Mouse (Mus musculus) midbrain, embryonic 16.5 days (tissue): ENCODE measurements around the gene Cyth2. TPM values are rescaled to one million over a fixed set of nuclear protein-coding genes. Genes with fewer than 3 reads are reported as not detected.
A peak's percentile ranks its signal among the peaks of the same experiment; 100 is the strongest.

ENCODE experiments used
- ATAC-seq: fragments of 200-750 bp; cut with Nextera tagmentation; 2 replicates; pipeline ENCODE4 v1.8.0; 2017; ENCODE audit warnings: moderate TSS enrichment
- H3K27ac ChIP-seq: fragments of 300-500 bp; sonication (generic); 2 replicates; pipeline ENCODE4 v1.5.1; 2014; ENCODE audit warnings: mild to moderate bottlenecking, low read length, mixed read lengths
- H3K27me3 ChIP-seq: fragments of 300-500 bp; sonication (generic); 2 replicates; pipeline ENCODE4 v1.6.1; 2014; ENCODE audit warnings: low read depth, low read length, mixed read lengths; ENCODE audit not compliant: control insufficient read depth, insufficient read depth
- H3K36me3 ChIP-seq: fragments of 300-500 bp; sonication (generic); 2 replicates; pipeline ENCODE4 v1.6.1; 2014; ENCODE audit warnings: mild to moderate bottlenecking, low read length, moderate library complexity, mixed read lengths; ENCODE audit not compliant: control insufficient read depth, insufficient read depth
- H3K4me1 ChIP-seq: fragments of 300-500 bp; sonication (generic); 2 replicates; pipeline ENCODE4 v1.6.1; 2014; ENCODE audit warnings: mild to moderate bottlenecking, low read length, mixed read lengths; ENCODE audit not compliant: control insufficient read depth, insufficient read depth
- H3K4me2 ChIP-seq: fragments of 300-500 bp; sonication (generic); 2 replicates; pipeline ENCODE4 v1.6.1; 2014; ENCODE audit warnings: mild to moderate bottlenecking, low read length, mixed read lengths
- H3K4me3 ChIP-seq: fragments of 300-500 bp; sonication (generic); 2 replicates; pipeline ENCODE4 v1.5.1; 2014; ENCODE audit warnings: low read depth, mild to moderate bottlenecking, low read length, moderate library complexity, mixed read lengths
- H3K9ac ChIP-seq: fragments of 300-500 bp; sonication (generic); 2 replicates; pipeline ENCODE4 v1.6.1; 2014; ENCODE audit warnings: low read depth, low read length, mixed read lengths
- H3K9me3 ChIP-seq: fragments of 300-500 bp; sonication (generic); replicated peaks from 2 replicates; pipeline ENCODE4 v1.6.1; 2014; ENCODE audit warnings: mild to moderate bottlenecking, low read length, mixed read lengths; ENCODE audit not compliant: control insufficient read depth, poor library complexity, severe bottlenecking
- WGBS: fragments of 180-500 bp; shearing (Covaris S2); extraction: QIAGEN DNeasy Blood & Tissue Kit; methylation state at CpG from one replicate; pipeline ENCODE4 v1.1.7; 2014; 5-methylcytosine and 5-hydroxymethylcytosine counted together
- polyA plus RNA-seq: library from polyadenylated mRNA; unstranded; fragments of >200 nt; fragmentation: Nextera tagmentation; extraction: Ambion mirVana; gene quantifications from 2 replicates; pipeline ENCODE4 v1.2.1, GENCODE M21; 2015

The Cyth2 gene
- polyA plus RNA-seq, 1 experiment from 2014 or later, result 275 TPM

DNA sequence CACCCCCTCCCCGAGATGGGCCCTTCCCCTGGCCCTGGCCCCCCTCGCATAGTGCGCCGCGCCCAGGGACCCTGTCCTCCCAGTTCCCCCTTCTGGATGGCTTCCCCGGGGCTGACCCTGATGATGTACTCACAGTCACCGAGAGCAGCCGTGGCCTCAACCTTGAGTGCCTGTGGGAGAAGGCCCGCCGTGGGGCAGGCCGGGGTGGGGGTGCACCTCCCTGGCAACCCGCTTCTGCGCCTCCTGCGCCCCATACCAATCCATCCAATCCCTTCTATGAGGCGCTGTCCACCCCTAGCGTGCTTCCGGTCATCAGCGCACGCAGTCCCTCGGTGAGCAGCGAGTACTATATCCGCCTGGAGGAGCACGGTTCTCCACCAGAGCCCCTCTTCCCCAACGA is 21.1 kb downstream of the Cyth2 start:
- Histone ChIP-seq H3K36me3 (peaks cover 60% of the 10 kb centered on the region), H3K4me1 (peaks cover 15% of the 10 kb centered on the region), H3K9me3 (no peaks in the 10 kb centered on the region), H3K4me3 (no peak overlapping the region), H3K27me3 (no peaks in the 10 kb centered on the region; the same call in 1 of the 2 replicates), H3K27ac (no peak overlapping the region), H3K9ac (no peak overlapping the region), H3K4me2 (no peak overlapping the region)
- no peak for ATAC-seq
- WGBS, result 84% methylated on average over 22 of the region's 24 CpGs

DNA sequence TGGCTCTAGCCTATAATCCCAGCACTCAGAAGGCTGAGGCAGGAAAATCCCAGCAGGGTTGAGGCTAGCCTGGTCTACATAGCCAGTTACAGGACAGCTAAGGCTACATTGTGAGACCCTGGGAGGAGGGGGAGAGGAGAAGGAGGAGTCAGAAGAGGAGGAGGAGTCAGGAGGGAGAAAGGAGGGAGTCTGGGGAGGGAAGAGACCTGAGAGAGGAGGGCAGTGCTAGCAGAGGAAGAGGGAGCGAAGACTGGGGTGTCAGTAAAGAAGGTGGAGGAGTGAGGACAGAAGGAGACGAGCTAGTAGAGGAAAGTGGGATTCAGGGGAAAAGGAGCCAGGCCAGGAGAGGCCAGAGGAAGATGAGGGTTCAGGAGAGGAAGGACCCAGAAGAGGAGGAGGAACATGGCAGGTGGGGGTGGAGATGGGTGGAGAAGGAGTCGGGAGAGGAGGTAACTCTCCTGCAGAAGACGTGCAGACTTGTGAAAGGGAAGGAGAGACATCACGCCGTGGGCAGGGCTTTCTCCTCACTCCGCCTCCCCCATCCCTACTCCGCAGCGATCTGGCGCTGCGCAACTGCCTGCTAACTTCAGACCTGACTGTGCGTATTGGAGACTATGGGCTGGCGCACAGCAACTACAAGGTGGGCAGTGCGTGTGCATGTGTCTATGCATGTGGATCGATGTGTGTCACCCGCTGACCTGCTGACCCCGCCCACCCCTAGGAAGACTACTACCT is 22.5 kb downstream of the Cyth2 start:
- Histone ChIP-seq H3K4me3 (no peak overlapping the region), H3K9me3 (no peaks in the 10 kb centered on the region), H3K27ac (no peak overlapping the region), H3K36me3 (peaks cover 66% of the 10 kb centered on the region), H3K9ac (no peak overlapping the region), H3K27me3 (no peaks in the 10 kb centered on the region; the same call in 1 of the 2 replicates), H3K4me2 (no peak overlapping the region), H3K4me1 (peaks cover 13% of the 10 kb centered on the region)
- ATAC-seq, result no peak; the same call in 1 of the 2 replicates
- WGBS, result 75% methylated on average over 17 of the region's 17 CpGs

DNA sequence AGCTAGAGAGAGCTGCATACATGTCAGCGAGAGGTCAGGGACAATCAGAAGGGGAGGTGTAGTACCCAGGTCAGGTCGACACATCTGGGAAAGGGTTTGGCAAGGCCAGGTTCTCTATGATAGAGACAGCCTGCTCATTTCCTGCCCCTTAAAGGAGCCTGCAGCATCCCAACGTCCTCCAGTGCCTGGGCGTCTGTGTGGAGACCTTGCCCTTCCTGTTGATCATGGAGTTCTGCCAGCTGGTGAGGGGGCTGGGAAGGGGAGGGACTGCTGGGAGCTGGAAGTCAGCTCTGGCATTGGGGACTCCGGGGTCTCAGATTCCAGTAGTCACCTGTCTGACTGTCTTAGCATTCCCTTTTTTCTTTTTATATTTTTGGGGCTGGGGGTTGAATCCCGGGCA is 23.7 kb downstream of the Cyth2 start:
- Histone ChIP-seq H3K9ac (no peak overlapping the region), H3K4me3 (no peak overlapping the region), H3K4me2 (no peak overlapping the region), H3K27ac (no peak overlapping the region), H3K9me3 (no peaks in the 10 kb centered on the region), H3K36me3 (peaks cover 66% of the 10 kb centered on the region), H3K4me1 (peaks cover 20% of the 10 kb centered on the region), H3K27me3 (no peaks in the 10 kb centered on the region; the same call in 1 of the 2 replicates)
- no peak for ATAC-seq
- WGBS, result 79% methylated on average over 6 of the region's 6 CpGs

DNA sequence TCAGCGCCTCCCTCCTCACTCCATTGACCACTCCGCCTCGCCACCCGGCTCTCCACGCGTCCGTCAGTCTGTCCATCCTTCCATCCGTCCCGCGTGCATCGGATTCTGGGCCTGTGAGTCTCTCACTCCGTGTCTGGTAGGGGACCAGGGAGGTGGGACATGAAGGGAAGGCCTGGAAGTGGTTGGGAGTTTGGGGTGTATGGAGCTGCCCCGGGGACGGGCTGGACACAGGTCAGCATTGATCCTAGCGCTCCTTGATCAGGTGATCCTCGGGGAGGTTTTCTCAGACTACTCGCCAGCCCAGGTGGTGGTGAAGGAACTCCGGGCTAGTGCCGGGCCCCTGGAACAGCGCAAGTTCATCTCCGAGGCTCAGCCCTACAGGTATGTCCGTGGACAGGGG is 26.7 kb downstream of the Cyth2 start:
- H3K27ac ChIP-seq, result no peak overlapping the region
- WGBS, result 88% methylated on average over 22 of the region's 22 CpGs
- no peak overlapping the region; the same call in 1 of the 2 replicates for H3K4me3 ChIP-seq
- no peaks in the 10 kb centered on the region for H3K9me3 ChIP-seq
- H3K36me3 ChIP-seq, result peaks cover 39% of the 10 kb centered on the region
- peaks cover 24% of the 10 kb centered on the region for H3K4me1 ChIP-seq
- peak overlapping the region; percentile 90; the same call in 1 of the 2 replicates for H3K4me2 ChIP-seq
- ATAC-seq, result no peak
- H3K9ac ChIP-seq, result no peak overlapping the region; the same call in 1 of the 2 replicates
- no peaks in the 10 kb centered on the region for H3K27me3 ChIP-seq

DNA sequence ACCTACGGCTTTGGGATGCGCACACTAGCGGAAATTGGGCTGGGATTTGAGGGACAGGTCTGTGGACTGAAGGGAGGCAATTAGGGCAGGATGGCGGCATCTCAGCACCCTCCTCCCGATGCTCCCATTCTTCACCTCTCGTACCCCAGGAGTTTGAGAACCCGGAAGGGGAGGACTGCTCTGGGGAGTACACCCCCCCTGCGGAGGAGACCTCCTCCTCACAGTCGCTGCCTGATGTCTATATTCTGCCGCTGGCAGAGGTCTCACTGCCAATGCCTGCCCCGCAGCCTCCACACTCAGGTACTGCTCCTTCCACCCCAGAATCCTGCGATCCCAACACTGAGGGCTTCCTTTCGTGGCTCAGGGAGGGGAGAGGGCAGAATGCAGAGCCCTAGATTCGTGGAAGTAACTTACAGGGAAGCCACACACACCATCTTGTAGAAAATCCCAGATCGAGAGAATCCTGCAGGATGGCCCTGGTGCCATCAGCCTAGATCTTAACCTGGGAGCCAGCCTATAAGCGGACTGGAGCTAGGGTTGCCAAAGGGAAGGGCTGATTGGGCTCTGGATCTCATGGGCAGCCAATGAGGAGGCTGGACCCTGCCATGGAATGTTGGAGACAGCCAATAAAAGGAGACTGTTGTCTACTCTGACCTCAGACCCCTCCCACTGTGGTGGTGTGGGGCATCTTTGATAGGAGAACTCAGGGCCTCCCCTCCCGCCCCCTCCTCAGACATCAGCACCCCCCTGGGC is 27.5 kb downstream of the Cyth2 start:
- peak; percentile 18; the same call in 1 of the 2 replicates for ATAC-seq
- H3K9ac ChIP-seq, result peak overlapping the region; percentile 86
- H3K36me3 ChIP-seq, result peaks cover 33% of the 10 kb centered on the region
- H3K27me3 ChIP-seq, result no peaks in the 10 kb centered on the region
- no peaks in the 10 kb centered on the region for H3K9me3 ChIP-seq
- peak overlapping the region; percentile 78 for H3K4me3 ChIP-seq
- H3K4me2 ChIP-seq, result peak overlapping the region; percentile 90
- peaks cover 24% of the 10 kb centered on the region for H3K4me1 ChIP-seq
- peak overlapping the region; percentile 99 for H3K27ac ChIP-seq
- WGBS, result 8% methylated on average over 17 of the region's 17 CpGs

DNA sequence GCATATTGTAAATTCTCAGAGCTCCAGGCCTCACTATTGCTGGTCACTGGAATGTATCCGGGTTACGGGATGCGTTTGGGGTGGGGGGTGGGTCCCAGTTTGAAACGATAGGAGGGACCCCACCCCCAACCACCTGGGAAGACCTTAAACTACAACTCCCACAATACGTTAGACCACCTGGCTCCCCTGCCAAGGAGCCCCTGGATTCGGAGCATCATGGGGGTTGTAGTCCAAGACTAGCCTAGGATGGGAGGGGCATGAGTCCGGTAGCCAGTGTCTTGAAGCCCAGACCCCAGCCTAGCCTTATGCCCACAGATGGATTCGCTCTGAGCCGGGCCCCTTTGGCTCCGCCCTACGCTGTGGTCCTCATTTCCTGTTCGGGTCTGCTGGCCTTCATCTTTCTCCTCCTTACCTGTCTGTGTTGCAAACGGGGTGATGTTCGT is 28.2 kb downstream of the Cyth2 start:
- peak overlapping the region; percentile 90 for H3K4me2 ChIP-seq
- H3K9ac ChIP-seq, result peak overlapping the region; percentile 86
- H3K9me3 ChIP-seq, result no peaks in the 10 kb centered on the region
- peak overlapping the region; percentile 99 for H3K27ac ChIP-seq
- peak; percentile 41 for ATAC-seq
- H3K4me1 ChIP-seq, result peaks cover 24% of the 10 kb centered on the region
- H3K4me3 ChIP-seq, result peak overlapping the region; percentile 78
- no peaks in the 10 kb centered on the region for H3K27me3 ChIP-seq
- under 1% methylated on average over 14 of the region's 14 CpGs for whole genome bisulfite sequencing
- H3K36me3 ChIP-seq, result peaks cover 27% of the 10 kb centered on the region

DNA sequence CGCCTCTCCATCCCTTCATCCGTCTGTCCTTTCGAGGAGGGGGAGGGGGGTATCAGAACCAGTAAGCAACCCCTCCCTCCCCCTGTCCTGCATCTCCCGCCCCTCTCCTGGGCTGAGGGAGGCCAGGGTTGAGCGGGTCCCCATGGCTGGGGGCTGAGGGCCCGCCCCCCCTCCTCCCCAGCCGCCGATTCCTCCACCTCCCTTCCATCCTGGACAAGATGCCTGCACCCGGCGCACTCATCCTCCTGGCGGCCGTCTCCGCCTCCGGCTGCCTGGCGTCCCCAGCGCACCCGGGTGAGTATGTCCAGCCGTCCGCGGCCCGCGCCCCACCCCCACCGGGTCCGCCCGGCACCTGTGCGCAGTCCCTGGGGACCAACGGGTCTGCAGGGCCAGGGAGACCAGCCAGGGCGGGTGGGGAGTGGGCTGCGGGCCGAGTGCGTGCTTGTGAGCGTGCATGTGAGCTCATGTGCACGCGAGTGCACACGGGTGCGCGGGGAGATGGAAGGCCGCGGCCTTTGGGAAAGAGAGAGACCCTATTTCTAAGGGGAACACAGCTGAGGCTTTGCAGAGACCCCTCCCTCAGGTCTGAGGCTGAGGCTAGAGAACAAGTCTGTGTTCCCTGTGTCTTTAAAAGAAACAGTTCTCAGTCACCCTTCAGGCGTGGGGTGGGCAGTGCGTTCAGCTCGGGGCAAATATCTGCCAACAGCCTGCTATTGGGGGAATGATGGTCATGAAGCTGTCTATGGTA is 28.8 kb downstream of the Cyth2 start:
- H3K36me3 ChIP-seq, result peaks cover 25% of the 10 kb centered on the region
- ATAC-seq, result peak; percentile 19
- H3K4me2 ChIP-seq, result peak overlapping the region; percentile 90
- H3K9ac ChIP-seq, result peak overlapping the region; percentile 86
- H3K4me3 ChIP-seq, result peak overlapping the region; percentile 78
- H3K4me1 ChIP-seq, result peaks cover 24% of the 10 kb centered on the region
- under 1% methylated on average over 35 of the region's 42 CpGs for WGBS
- no peaks in the 10 kb centered on the region for H3K27me3 ChIP-seq
- no peaks in the 10 kb centered on the region for H3K9me3 ChIP-seq
- H3K27ac ChIP-seq, result peak overlapping the region; percentile 99

DNA sequence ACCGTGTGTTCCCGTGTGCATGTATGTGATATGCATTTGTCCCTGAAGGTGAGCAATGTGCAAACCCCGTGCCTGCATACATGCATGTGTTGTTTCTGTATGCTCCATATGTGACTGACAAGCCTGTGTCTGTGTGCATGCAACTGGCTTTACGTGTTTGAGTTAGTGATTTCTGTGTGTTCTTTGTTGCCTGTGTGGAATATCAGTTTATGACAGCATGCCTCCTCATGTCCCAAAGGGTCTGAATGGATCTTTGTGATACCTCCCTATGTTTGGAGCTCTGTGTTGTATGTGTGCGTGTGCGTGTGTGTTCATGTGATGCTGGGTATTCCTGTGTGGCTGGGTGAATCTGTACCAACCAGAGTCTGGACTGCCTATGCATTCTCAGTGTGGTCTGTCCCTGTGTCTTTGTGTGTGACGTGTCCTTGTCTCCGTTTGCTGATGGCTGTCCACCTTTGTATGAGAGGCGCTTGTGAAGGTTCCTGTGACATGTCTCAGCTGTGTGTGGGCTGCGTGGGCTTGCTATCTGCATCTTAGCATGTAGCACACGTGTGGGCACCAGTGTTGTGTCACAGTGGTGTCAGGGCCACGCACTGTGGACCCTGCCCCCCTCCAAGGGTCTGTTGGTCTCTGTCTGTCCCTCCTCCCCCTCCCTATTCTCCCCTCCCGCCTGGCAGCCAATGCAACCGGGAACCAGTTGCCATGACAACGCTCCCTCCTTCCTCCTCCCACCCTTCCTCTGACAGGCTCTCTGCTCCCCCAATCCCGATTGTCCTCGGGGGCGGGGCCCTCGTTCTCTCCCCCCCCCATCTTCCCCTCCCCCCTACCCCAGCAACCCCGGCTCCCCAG is 29.6 kb downstream of the Cyth2 start, which contains the start of gene Sult2b1:
Sult2b1 (minus strand) TSS at position 146 of the 849 bp plus-strand sequence.
- peak; percentile 71 for ATAC-seq
- H3K4me3 ChIP-seq, result peak within 1 kb of the TSS; percentile 78
- H3K4me1 ChIP-seq, result peaks cover 24% of the 10 kb centered on the region
- H3K4me2 ChIP-seq, result peak within 1 kb of the TSS; percentile 90
- 12% methylated on average over 20 of the region's 20 CpGs for WGBS
- H3K9me3 ChIP-seq, result no peaks in the 10 kb centered on the region
- H3K36me3 ChIP-seq, result peaks cover 20% of the 10 kb centered on the region
- H3K9ac ChIP-seq, result peak within 1 kb of the TSS; percentile 86
- H3K27me3 ChIP-seq, result no peaks in the 10 kb centered on the region
- peak within 1 kb of the TSS; percentile 99 for H3K27ac ChIP-seq
